Comparison of ENCODE assay signal across 14 mouse cellular contexts in the genomic region with DNA sequence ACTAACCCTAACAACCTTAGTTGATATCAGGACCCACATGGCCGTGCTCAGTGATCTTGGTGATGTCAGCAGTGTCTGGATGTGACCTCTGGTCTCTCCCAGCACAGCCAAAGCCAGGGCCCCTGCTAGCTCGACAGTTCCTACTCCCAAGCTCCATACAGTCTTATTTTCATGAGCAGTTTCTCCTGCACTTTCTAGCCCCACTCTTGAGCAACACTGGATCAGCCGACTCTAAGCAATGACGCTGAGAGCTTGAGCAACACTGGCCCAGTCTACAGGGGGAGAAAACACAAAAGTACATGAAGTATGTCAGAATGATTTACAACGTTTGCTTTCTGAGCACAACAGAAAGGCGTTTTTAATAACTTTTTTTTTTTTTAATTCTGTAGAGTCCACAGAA. TPM values are rescaled to one million over a fixed set of nuclear protein-coding genes. Genes with fewer than 3 reads are reported as not detected.
DNase-seq lines count a peak whose midpoint lies in the region; ATAC-seq and TF ChIP-seq lines count a peak whose summit lies in the region.
"Had no signal": no experiment of that assay in that cellular context is flagged by ENCODE, and none has a peak within 500 bp of the region (broad histone marks: within the 10 kb centered on the region; RNA-seq: fewer than 3 reads in every experiment).

No protein-coding gene starts in this region.

- TF ChIP-seq POLR2A in kidney, adult 2 months (IDR thresholded peaks at IDR 0.05; ENCODE audit: low read depth, low read length) = no peak

- no peak overlapping the region for H3K27ac ChIP-seq in kidney, adult 2 months (ENCODE audit: insufficient read depth, low read depth, low read length)
- H3K27ac ChIP-seq in kidney, embryonic 14.5 days (ENCODE audit: low read depth, low read length) = no peak overlapping the region
- no peak overlapping the region for H3K27ac ChIP-seq in hindbrain, embryonic 14.5 days
- no peak overlapping the region for H3K27ac ChIP-seq in forebrain, embryonic 14.5 days (ENCODE audit: low read depth, low read length)
- H3K27ac ChIP-seq: embryonic facial prominence, embryonic 12.5 days; macrophage had no signal

- no peaks in the 10 kb centered on the region for H3K9me3 ChIP-seq in kidney, embryonic 14.5 days (ENCODE audit: control insufficient read depth, low read length)
- H3K9me3 ChIP-seq in hindbrain, embryonic 14.5 days (ENCODE audit: control insufficient read depth, low read length) = no peaks in the 10 kb centered on the region
- no peaks in the 10 kb centered on the region for H3K9me3 ChIP-seq in forebrain, embryonic 14.5 days (replicated peaks; ENCODE audit: control insufficient read depth, low read length)
- H3K9me3 ChIP-seq: embryonic facial prominence, embryonic 12.5 days had no signal

- no peak for ATAC-seq in kidney, embryonic 14.5 days (ENCODE audit: low FRiP score, low TSS enrichment)
- ATAC-seq in granulocyte monocyte progenitor cell, adult 5-6 weeks (replicated peaks; ENCODE audit: poor library complexity, severe bottlenecking) = peak; percentile 85
- ATAC-seq in hindbrain, embryonic 14.5 days (ENCODE audit: low FRiP score) = no peak
- ATAC-seq in forebrain, embryonic 14.5 days = no peak
- ATAC-seq in erythroid progenitor cell, adult 5-6 weeks (replicated peaks; ENCODE audit: low FRiP score, poor library complexity, severe bottlenecking) = no peak
- ATAC-seq: forebrain, postnatal 0 days had no signal

- no peak overlapping the region for H3K4me2 ChIP-seq in kidney, embryonic 14.5 days (replicated peaks; ENCODE audit: low read depth, low read length)
- H3K4me2 ChIP-seq in hindbrain, embryonic 14.5 days (replicated peaks) = no peak overlapping the region
- H3K4me2 ChIP-seq in forebrain, embryonic 14.5 days (ENCODE audit: low read length) = no peak overlapping the region
- H3K4me2 ChIP-seq: embryonic facial prominence, embryonic 12.5 days had no signal

- H3K4me3 ChIP-seq in kidney, adult 2 months (ENCODE audit: insufficient read depth, low read depth, low read length) = no peak overlapping the region
- H3K4me3 ChIP-seq in kidney, embryonic 14.5 days (ENCODE audit: low read length) = no peak overlapping the region
- no peak overlapping the region for H3K4me3 ChIP-seq in hindbrain, embryonic 14.5 days (replicated peaks; ENCODE audit: low read length)
- H3K4me3 ChIP-seq in forebrain, embryonic 14.5 days (ENCODE audit: low read depth, low read length) = no peak overlapping the region
- H3K4me3 ChIP-seq: embryonic facial prominence, embryonic 12.5 days had no signal

- 53% methylated on average over 6 of the region's 6 CpGs for WGBS in kidney, adult 2 months
- 48% methylated on average over 6 of the region's 6 CpGs for WGBS in kidney, embryonic 14.5 days
- 83% methylated on average over 6 of the region's 6 CpGs for WGBS in hindbrain, embryonic 14.5 days
- WGBS in forebrain, embryonic 14.5 days = 83% methylated on average over 6 of the region's 6 CpGs

- H3K9ac ChIP-seq in kidney, embryonic 14.5 days (ENCODE audit: low read depth, low read length) = no peak overlapping the region
- no peak overlapping the region for H3K9ac ChIP-seq in hindbrain, embryonic 14.5 days
- H3K9ac ChIP-seq in forebrain, embryonic 14.5 days (ENCODE audit: low read length) = no peak overlapping the region
- H3K9ac ChIP-seq: embryonic facial prominence, embryonic 12.5 days; forebrain, postnatal 0 days had no signal

- H3K4me1 ChIP-seq in kidney, adult 2 months (ENCODE audit: control insufficient read depth, insufficient read depth, low read length) = no peaks in the 10 kb centered on the region
- H3K4me1 ChIP-seq in kidney, embryonic 14.5 days (ENCODE audit: control insufficient read depth, insufficient read depth, low read length) = peaks cover 8% of the 10 kb centered on the region; the same call in 1 of the 2 replicates
- H3K4me1 ChIP-seq in hindbrain, embryonic 14.5 days (replicated peaks; ENCODE audit: control insufficient read depth, insufficient read depth, low read length) = no peaks in the 10 kb centered on the region
- H3K4me1 ChIP-seq in forebrain, embryonic 14.5 days (ENCODE audit: control insufficient read depth, insufficient read depth, low read length) = no peaks in the 10 kb centered on the region

- H3K27me3 ChIP-seq in kidney, adult 2 months (replicated peaks; ENCODE audit: control insufficient read depth, insufficient read depth, low read length) = no peaks in the 10 kb centered on the region
- H3K27me3 ChIP-seq in kidney, embryonic 14.5 days (ENCODE audit: control insufficient read depth, insufficient read depth, low read length) = no peaks in the 10 kb centered on the region
- no peaks in the 10 kb centered on the region for H3K27me3 ChIP-seq in hindbrain, embryonic 14.5 days (ENCODE audit: control insufficient read depth, insufficient read depth, low read length)
- H3K27me3 ChIP-seq in forebrain, embryonic 14.5 days (replicated peaks; ENCODE audit: control insufficient read depth, insufficient read depth, low read length) = no peaks in the 10 kb centered on the region
- H3K27me3 ChIP-seq: embryonic facial prominence, embryonic 12.5 days had no signal

- TF ChIP-seq CTCF in kidney, adult 2 months (conservative IDR thresholded peaks at IDR 0.05; ENCODE audit: insufficient read depth, insufficient read length, low read depth, low read length) = no peak

- H3K36me3 ChIP-seq in kidney, adult 2 months (ENCODE audit: control insufficient read depth, insufficient read depth, low read length) = no peaks in the 10 kb centered on the region
- no peaks in the 10 kb centered on the region for H3K36me3 ChIP-seq in kidney, embryonic 14.5 days (ENCODE audit: control insufficient read depth, insufficient read depth, low read length)
- H3K36me3 ChIP-seq in hindbrain, embryonic 14.5 days (replicated peaks; ENCODE audit: control insufficient read depth, insufficient read depth) = peaks cover 13% of the 10 kb centered on the region
- H3K36me3 ChIP-seq in forebrain, embryonic 14.5 days (ENCODE audit: control insufficient read depth, insufficient read depth, low read length) = no peaks in the 10 kb centered on the region
- H3K36me3 ChIP-seq: embryonic facial prominence, embryonic 12.5 days had no signal

- peak; percentile 31 for DNase-seq in kidney, adult 2 months
- peak; percentile 26 for DNase-seq in 3T3-L1 (ENCODE audit: low read depth, low spot score)
- peak; percentile 38 for DNase-seq in lung, postnatal 14 days
- DNase-seq in hindbrain, embryonic 14.5 days (ENCODE audit: low spot score) = no peak
- no peak for DNase-seq in forebrain, embryonic 14.5 days (ENCODE audit: low spot score)
- DNase-seq: cerebellum, adult 9-11 months; forebrain, postnatal 0 days; heart, postnatal 36 days; kidney, adult 18-20 months had no signal

RNA-seq across cellular contexts. Expression of a gene that starts 47.0 kb away (rescaled TPM):
- 23.4 and 27.6 TPM in 2 replicates for polyA plus RNA-seq in kidney, adult 2 months (2012; rRNA removed)
- polyA plus RNA-seq in kidney, embryonic 14.5 days (2014; fragmentation: Nextera tagmentation; extraction: Ambion mirVana) = 28.5 and 29.3 TPM in 2 replicates
- total RNA-seq in granulocyte monocyte progenitor cell, adult 5-6 weeks (2014; fragmentation: Nextera tagmentation) = 41.3 and 44.3 TPM in 2 replicates
- total RNA-seq in granulocyte monocyte progenitor cell, adult 5-6 weeks (2017) = 41.6 and 43.7 TPM in 2 replicates
- 35.0 and 38.6 TPM in 2 replicates for polyA plus RNA-seq in hindbrain, embryonic 14.5 days (2014; fragmentation: Nextera tagmentation; extraction: Ambion mirVana)
- polyA plus RNA-seq in forebrain, embryonic 14.5 days (2014; fragmentation: Nextera tagmentation; extraction: Ambion mirVana) = 32.8 and 35.4 TPM in 2 replicates
- total RNA-seq in erythroid progenitor cell, adult 5-6 weeks (2015; ENCODE audit: low replicate concordance) = 8.3 and 8.8 TPM in 2 replicates
- not detected in 2 replicates for total RNA-seq in erythroid progenitor cell, adult 5-6 weeks (2017; ENCODE audit: low replicate concordance)

Comparison
In these comparisons a context has a peak if more than half of its experiments do, and no peak if none do; other contexts are left out.
1. DNase-seq: peak in kidney, adult 2 months (single experiment), 3T3-L1 (single experiment) and lung, postnatal 14 days (single experiment); none in hindbrain, embryonic 14.5 days (single experiment) and forebrain, embryonic 14.5 days (single experiment).